Mouse (Mus musculus): Measurements from ENCODE around the gene Cyp1a2. TPM values are rescaled to one million over a fixed set of nuclear protein-coding genes. Genes with fewer than 3 reads are reported as not detected.

The Cyp1a2 gene
- not detected for polyA plus RNA-seq (2014; fragmentation: Illumina TruSeq; extraction: RNeasy Lipid Tissue Mini Kit (QIAGEN cat#74804); ENCODE audit: low read depth, low replicate concordance)

GRCm38 (mm10) chr9:57683520-57683919 is at the start of gene Cyp1a2:
TSS of gene Cyp1a2 (minus strand) at chr9:57683703.

DNA sequence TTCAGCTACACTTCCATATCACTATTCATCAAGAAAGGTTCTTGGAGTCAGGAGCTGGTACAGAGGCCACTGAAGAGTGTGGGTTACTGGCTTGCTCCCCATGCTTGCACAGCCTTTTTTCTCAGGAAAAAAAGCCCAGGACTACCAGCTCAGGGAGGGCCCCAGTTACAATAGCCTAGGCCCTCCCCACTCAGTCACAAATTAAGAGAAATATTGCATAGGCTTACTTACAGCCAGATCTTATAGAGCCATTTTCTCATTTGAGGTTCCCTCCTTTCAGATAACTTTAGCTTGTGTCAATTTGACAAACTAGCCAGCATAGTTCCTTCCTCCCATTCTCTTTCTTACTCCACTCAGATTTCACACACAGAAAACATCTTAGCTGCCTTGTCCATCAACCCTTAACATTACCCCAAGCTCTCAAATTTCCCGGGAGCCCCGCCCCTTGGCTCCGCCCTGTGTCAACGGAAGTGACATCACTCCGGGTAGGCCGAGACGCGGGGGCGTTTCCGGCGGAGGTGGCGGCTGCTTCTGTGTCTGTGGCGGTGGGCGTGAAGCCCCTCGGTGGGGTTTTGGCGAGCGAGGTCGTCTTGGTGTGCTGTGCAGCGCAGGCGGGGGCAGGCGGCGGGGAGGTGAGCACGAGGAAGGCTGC is 24.7 kb upstream of the Cyp1a2 start, which contains the start of gene Edc3:
Gene Edc3, plus strand, starts transcription at position 473 of the 652 bp plus-strand sequence.

GRCm38 (mm10) chr9:57687751-57688150 is 4.2 kb upstream of the Cyp1a2 start, which contains the start of gene Cyp1a1:
TSS of gene Cyp1a1 (plus strand) at chr9:57687928.

GRCm38 (mm10) chr9:57653283-57653682 is 30.2 kb downstream of the Cyp1a2 start, which contains the start of gene Csk:
TSS of gene Csk (minus strand) at chr9:57653631.

Other genes starting within 250 kb of the Cyp1a2 start
- 7.9 TPM for gene Ppcdc, start 243.6 kb downstream of the Cyp1a2 start, polyA plus RNA-seq (2014; fragmentation: Illumina TruSeq; extraction: RNeasy Lipid Tissue Mini Kit (QIAGEN cat#74804); ENCODE audit: low read depth, low replicate concordance)
- 10.6 TPM for gene Scamp5, start 215.6 kb downstream of the Cyp1a2 start, polyA plus RNA-seq (2014; fragmentation: Illumina TruSeq; extraction: RNeasy Lipid Tissue Mini Kit (QIAGEN cat#74804); ENCODE audit: low read depth, low replicate concordance)
- gene Rpp25, start 179.7 kb downstream of the Cyp1a2 start, polyA plus RNA-seq (2014; fragmentation: Illumina TruSeq; extraction: RNeasy Lipid Tissue Mini Kit (QIAGEN cat#74804); ENCODE audit: low read depth, low replicate concordance): not detected
- gene Cox5a, start 162.4 kb downstream of the Cyp1a2 start, polyA plus RNA-seq (2014; fragmentation: Illumina TruSeq; extraction: RNeasy Lipid Tissue Mini Kit (QIAGEN cat#74804); ENCODE audit: low read depth, low replicate concordance): 1,567 TPM
- 6.4 TPM for gene Fam219b, start 146.2 kb downstream of the Cyp1a2 start, polyA plus RNA-seq (2014; fragmentation: Illumina TruSeq; extraction: RNeasy Lipid Tissue Mini Kit (QIAGEN cat#74804); ENCODE audit: low read depth, low replicate concordance)
- gene Mpi, start 130.9 kb downstream of the Cyp1a2 start, polyA plus RNA-seq (2014; fragmentation: Illumina TruSeq; extraction: RNeasy Lipid Tissue Mini Kit (QIAGEN cat#74804); ENCODE audit: low read depth, low replicate concordance): 16.5 TPM
- 28.1 TPM for gene Scamp2, start 122.8 kb downstream of the Cyp1a2 start, polyA plus RNA-seq (2014; fragmentation: Illumina TruSeq; extraction: RNeasy Lipid Tissue Mini Kit (QIAGEN cat#74804); ENCODE audit: low read depth, low replicate concordance)
- 6.8 TPM for gene Ulk3, start 94.3 kb downstream of the Cyp1a2 start, polyA plus RNA-seq (2014; fragmentation: Illumina TruSeq; extraction: RNeasy Lipid Tissue Mini Kit (QIAGEN cat#74804); ENCODE audit: low read depth, low replicate concordance)
- gene Cplx3, start 77.4 kb downstream of the Cyp1a2 start, polyA plus RNA-seq (2014; fragmentation: Illumina TruSeq; extraction: RNeasy Lipid Tissue Mini Kit (QIAGEN cat#74804); ENCODE audit: low read depth, low replicate concordance): not detected
- gene Lman1l, start 62.9 kb downstream of the Cyp1a2 start, polyA plus RNA-seq (2014; fragmentation: Illumina TruSeq; extraction: RNeasy Lipid Tissue Mini Kit (QIAGEN cat#74804); ENCODE audit: low read depth, low replicate concordance): not detected
- 1.9 TPM for gene Csk, start 30.1 kb downstream of the Cyp1a2 start, polyA plus RNA-seq (2014; fragmentation: Illumina TruSeq; extraction: RNeasy Lipid Tissue Mini Kit (QIAGEN cat#74804); ENCODE audit: low read depth, low replicate concordance)
- gene Cyp1a1, start 4.2 kb upstream of the Cyp1a2 start, polyA plus RNA-seq (2014; fragmentation: Illumina TruSeq; extraction: RNeasy Lipid Tissue Mini Kit (QIAGEN cat#74804); ENCODE audit: low read depth, low replicate concordance): 1.3 TPM
- gene Edc3, start 24.8 kb upstream of the Cyp1a2 start, polyA plus RNA-seq (2014; fragmentation: Illumina TruSeq; extraction: RNeasy Lipid Tissue Mini Kit (QIAGEN cat#74804); ENCODE audit: low read depth, low replicate concordance): 2.6 TPM
- gene Clk3, start 82.2 kb upstream of the Cyp1a2 start, polyA plus RNA-seq (2014; fragmentation: Illumina TruSeq; extraction: RNeasy Lipid Tissue Mini Kit (QIAGEN cat#74804); ENCODE audit: low read depth, low replicate concordance): 23.9 TPM
- 0.89 TPM for gene Arid3b, start 153.1 kb upstream of the Cyp1a2 start, polyA plus RNA-seq (2014; fragmentation: Illumina TruSeq; extraction: RNeasy Lipid Tissue Mini Kit (QIAGEN cat#74804); ENCODE audit: low read depth, low replicate concordance)
- 45.6 TPM for gene Ubl7, start 227.3 kb upstream of the Cyp1a2 start, polyA plus RNA-seq (2014; fragmentation: Illumina TruSeq; extraction: RNeasy Lipid Tissue Mini Kit (QIAGEN cat#74804); ENCODE audit: low read depth, low replicate concordance)

Data from kidney, adult 10 weeks (tissue).